In genomic region chr2:64133597-64133996, GRCm38 (mm10) we compare ENCODE assay signal across 27 mouse cellular contexts. TPM values are rescaled to one million over a fixed set of nuclear protein-coding genes. Genes with fewer than 3 reads are reported as not detected.
DNase-seq lines count a peak whose midpoint lies in the region; ATAC-seq and TF ChIP-seq lines count a peak whose summit lies in the region.
"Had no signal": no experiment of that assay in that cellular context is flagged by ENCODE, and none has a peak within 500 bp of the region (broad histone marks: within the 10 kb centered on the region; RNA-seq: fewer than 3 reads in every experiment).

No protein-coding gene starts in this region.

- ATAC-seq in intestine, embryonic 15.5 days = peak; percentile 74
- ATAC-seq in intestine, postnatal 0 days = no peak
- ATAC-seq in kidney, embryonic 15.5 days (replicated peaks; ENCODE audit: low FRiP score) = 0 out of 2 replicates have a peak, but pooled peaks have one; percentile 40
- ATAC-seq: activated CD4-positive, CD25-positive, alpha-beta regulatory T cell, adult 4 months; forebrain, embryonic 15.5 days had no signal

- no peaks in the 10 kb centered on the region for H3K27me3 ChIP-seq in intestine, embryonic 15.5 days (replicated peaks)
- no peaks in the 10 kb centered on the region for H3K27me3 ChIP-seq in intestine, postnatal 0 days (replicated peaks; ENCODE audit: control insufficient read depth, insufficient read depth, low read length)
- H3K27me3 ChIP-seq in kidney, embryonic 15.5 days = no peaks in the 10 kb centered on the region
- H3K27me3 ChIP-seq: embryonic facial prominence, embryonic 13.5 days; forebrain, embryonic 12.5 days; forebrain, embryonic 15.5 days; heart, embryonic 12.5 days; heart, embryonic 15.5 days; hindbrain, embryonic 13.5 days had no signal

- no peaks in the 10 kb centered on the region for H3K4me1 ChIP-seq in intestine, embryonic 15.5 days (replicated peaks)
- H3K4me1 ChIP-seq in intestine, postnatal 0 days (replicated peaks; ENCODE audit: control insufficient read depth, insufficient read depth, low read length) = no peaks in the 10 kb centered on the region
- H3K4me1 ChIP-seq in kidney, embryonic 15.5 days = peaks cover 6% of the 10 kb centered on the region; the same call in 1 of the 2 replicates
- H3K4me1 ChIP-seq: embryonic facial prominence, embryonic 10.5 days; embryonic facial prominence, embryonic 13.5 days; forebrain, embryonic 15.5 days; heart, embryonic 12.5 days; heart, embryonic 15.5 days; hindbrain, embryonic 10.5 days; hindbrain, embryonic 13.5 days had no signal

- H3K27ac ChIP-seq in intestine, embryonic 15.5 days = no peak overlapping the region
- no peak overlapping the region for H3K27ac ChIP-seq in intestine, postnatal 0 days (ENCODE audit: low read depth, low read length)
- H3K27ac ChIP-seq in kidney, embryonic 15.5 days = no peak overlapping the region
- H3K27ac ChIP-seq: embryonic facial prominence, embryonic 10.5 days; embryonic facial prominence, embryonic 13.5 days; forebrain, embryonic 12.5 days; forebrain, embryonic 15.5 days; heart, embryonic 15.5 days; hindbrain, embryonic 10.5 days; hindbrain, embryonic 13.5 days had no signal

- TF ChIP-seq CTCF in intestine, postnatal 0 days (IDR thresholded peaks at IDR 0.05; ENCODE audit: low read depth) = no peak

- no peaks in the 10 kb centered on the region for H3K36me3 ChIP-seq in intestine, embryonic 15.5 days
- H3K36me3 ChIP-seq in intestine, postnatal 0 days (ENCODE audit: control insufficient read depth, insufficient read depth) = no peaks in the 10 kb centered on the region
- no peaks in the 10 kb centered on the region for H3K36me3 ChIP-seq in kidney, embryonic 15.5 days
- H3K36me3 ChIP-seq: embryonic facial prominence, embryonic 10.5 days; embryonic facial prominence, embryonic 13.5 days; forebrain, embryonic 12.5 days; forebrain, embryonic 15.5 days; heart, embryonic 12.5 days; heart, embryonic 15.5 days; hindbrain, embryonic 10.5 days; hindbrain, embryonic 13.5 days had no signal

- no peak overlapping the region for H3K9ac ChIP-seq in intestine, embryonic 15.5 days
- no peak overlapping the region for H3K9ac ChIP-seq in intestine, postnatal 0 days (ENCODE audit: low read depth, low read length)
- no peak overlapping the region for H3K9ac ChIP-seq in kidney, embryonic 15.5 days
- H3K9ac ChIP-seq: embryonic facial prominence, embryonic 13.5 days; forebrain, embryonic 12.5 days; forebrain, embryonic 15.5 days; heart, embryonic 12.5 days; heart, embryonic 15.5 days; hindbrain, embryonic 13.5 days had no signal

- WGBS in intestine, embryonic 15.5 days = 38% methylated on average over 4 of the region's 4 CpGs
- WGBS in intestine, postnatal 0 days = 33% methylated on average over 4 of the region's 4 CpGs
- 49% methylated on average over 4 of the region's 4 CpGs for WGBS in kidney, embryonic 15.5 days

- no peaks in the 10 kb centered on the region for H3K9me3 ChIP-seq in intestine, embryonic 15.5 days
- no peaks in the 10 kb centered on the region for H3K9me3 ChIP-seq in intestine, postnatal 0 days (ENCODE audit: control insufficient read depth)
- no peaks in the 10 kb centered on the region for H3K9me3 ChIP-seq in kidney, embryonic 15.5 days (replicated peaks)
- H3K9me3 ChIP-seq: embryonic facial prominence, embryonic 10.5 days; embryonic facial prominence, embryonic 13.5 days; forebrain, embryonic 12.5 days; forebrain, embryonic 15.5 days; heart, embryonic 12.5 days; heart, embryonic 15.5 days; hindbrain, embryonic 10.5 days; hindbrain, embryonic 13.5 days had no signal

- H3K4me3 ChIP-seq in intestine, embryonic 15.5 days (replicated peaks) = no peak overlapping the region
- no peak overlapping the region for H3K4me3 ChIP-seq in intestine, postnatal 0 days (ENCODE audit: low read depth, low read length)
- no peak overlapping the region for H3K4me3 ChIP-seq in kidney, embryonic 15.5 days (replicated peaks)
- H3K4me3 ChIP-seq: embryonic facial prominence, embryonic 10.5 days; embryonic facial prominence, embryonic 13.5 days; erythroblast, embryonic 14.5 days; forebrain, embryonic 12.5 days; forebrain, embryonic 15.5 days; heart, embryonic 12.5 days; heart, embryonic 15.5 days; hindbrain, embryonic 10.5 days; hindbrain, embryonic 13.5 days had no signal

- no peak overlapping the region for H3K4me2 ChIP-seq in intestine, embryonic 15.5 days (replicated peaks)
- no peak overlapping the region for H3K4me2 ChIP-seq in intestine, postnatal 0 days (replicated peaks; ENCODE audit: low read depth)
- H3K4me2 ChIP-seq in kidney, embryonic 15.5 days = no peak overlapping the region
- H3K4me2 ChIP-seq: embryonic facial prominence, embryonic 13.5 days; forebrain, embryonic 12.5 days; forebrain, embryonic 15.5 days; heart, embryonic 12.5 days; heart, embryonic 15.5 days; hindbrain, embryonic 13.5 days had no signal

- DNase-seq in kidney, postnatal 14 days = no peak
- DNase-seq in kidney, postnatal 36 days = peak; percentile 3 to 14
- DNase-seq in kidney, postnatal 4 days = no peak
- DNase-seq: adrenal gland, adult 8-10 months; adrenal gland, postnatal 25 days; cerebellum, adult 11-12 months; cerebellum, adult 8-10 months; cerebellum, postnatal 10 days; cerebellum, postnatal 36 days; embryo, embryonic 11 days; gastrocnemius, postnatal 25 days; heart, adult 18-20 months; heart, postnatal 10 days; heart, postnatal 36 days had no signal

RNA-seq across cellular contexts. Expression of gene Fign, which starts 35.8 kb away (rescaled TPM):
- 2.2 and 2.6 TPM in 2 replicates for polyA plus RNA-seq in intestine, embryonic 15.5 days (2015; fragmentation: Nextera tagmentation; extraction: Ambion mirVana)
- 0.64 and 0.73 TPM in 2 replicates for polyA plus RNA-seq in intestine, postnatal 0 days (2015; fragmentation: Nextera tagmentation; extraction: Ambion mirVana)
- polyA plus RNA-seq in kidney, embryonic 15.5 days (2015; fragmentation: Nextera tagmentation; extraction: Ambion mirVana) = 7.9 and 8.8 TPM in 2 replicates
- polyA plus RNA-seq: erythroblast, embryonic 14.5 days had no signal

Comparison
In these comparisons a context has a peak if more than half of its experiments do, and no peak if none do; other contexts are left out.
1. DNase-seq: peak in kidney, postnatal 36 days (2 of 2); none in kidney, postnatal 14 days (single experiment) and kidney, postnatal 4 days (0 of 2).